Mouse (Mus musculus): ENCODE measurements around the gene Tango6.
A peak's percentile ranks its signal among the peaks of the same experiment; 100 is the strongest.

- no peak for TF ChIP-seq POLR2A (IDR thresholded peaks at IDR 0.05; ENCODE audit: borderline replicate concordance, extremely low read depth, low read depth, low read length)
- TF ChIP-seq CTCF (IDR thresholded peaks at IDR 0.05; ENCODE audit: insufficient read depth, low read length): peak; percentile 69
Measured at GRCm38 (mm10) chr8:106699588-106699987, 16.7 kb downstream of the Tango6 start.

All from lung, adult 2 months (tissue).